Mouse (Mus musculus) limb, embryonic 15.5 days (tissue): ENCODE measurements around the gene Piezo1. TPM values are rescaled to one million over a fixed set of nuclear protein-coding genes. Genes with fewer than 3 reads are reported as not detected.
A peak's percentile ranks its signal among the peaks of the same experiment; 100 is the strongest.

Experiments
- ATAC-seq: fragments of 200-750 bp; cut with Nextera tagmentation; 2 replicates; pipeline ENCODE4 v1.8.0; 2017; ENCODE audit warnings: low read depth, moderate TSS enrichment; ENCODE audit not compliant: insufficient number of reproducible peaks, low FRiP score, low TSS enrichment
- H3K27ac ChIP-seq: fragments of 300-500 bp; sonication (generic); 2 replicates; pipeline ENCODE4 v1.5.1; 2015; ENCODE audit warnings: moderate library complexity, mild to moderate bottlenecking, inconsistent platforms
- H3K27me3 ChIP-seq: fragments of 300-500 bp; sonication (generic); 2 replicates; pipeline ENCODE4 v1.6.1; 2015; ENCODE audit warnings: inconsistent platforms
- H3K36me3 ChIP-seq: fragments of 300-500 bp; sonication (generic); 2 replicates; pipeline ENCODE4 v1.6.1; 2015; ENCODE audit warnings: inconsistent platforms
- H3K4me1 ChIP-seq: fragments of 300-500 bp; sonication (generic); 2 replicates; pipeline ENCODE4 v1.6.1; 2015; ENCODE audit warnings: inconsistent platforms
- H3K4me2 ChIP-seq: fragments of 300-500 bp; sonication (generic); 2 replicates; pipeline ENCODE4 v1.6.1; 2015; ENCODE audit warnings: mild to moderate bottlenecking, inconsistent platforms
- H3K4me3 ChIP-seq: fragments of 300-500 bp; sonication (generic); 2 replicates; pipeline ENCODE4 v1.5.1; 2015; ENCODE audit warnings: mild to moderate bottlenecking, inconsistent platforms
- H3K9ac ChIP-seq: fragments of 300-500 bp; sonication (generic); 2 replicates; pipeline ENCODE4 v1.6.1; 2015; ENCODE audit warnings: inconsistent platforms
- H3K9me3 ChIP-seq: fragments of 300-500 bp; sonication (generic); 2 replicates; pipeline ENCODE4 v1.6.1; 2016; ENCODE audit warnings: inconsistent platforms
- WGBS: fragments of 180-500 bp; shearing (Covaris S2); methylation state at CpG from one replicate; pipeline ENCODE4 v1.1.7; 2015; 5-methylcytosine and 5-hydroxymethylcytosine counted together
- polyA plus RNA-seq: library from polyadenylated mRNA; unstranded; fragments of >200 nt; fragmentation: Nextera tagmentation; extraction: Ambion mirVana; gene quantifications from 2 replicates; pipeline ENCODE4 v1.2.1, GENCODE M21; 2015

Gene Piezo1
- polyA plus RNA-seq, 1 experiment from 2014 or later = 17.5 TPM

DNA sequence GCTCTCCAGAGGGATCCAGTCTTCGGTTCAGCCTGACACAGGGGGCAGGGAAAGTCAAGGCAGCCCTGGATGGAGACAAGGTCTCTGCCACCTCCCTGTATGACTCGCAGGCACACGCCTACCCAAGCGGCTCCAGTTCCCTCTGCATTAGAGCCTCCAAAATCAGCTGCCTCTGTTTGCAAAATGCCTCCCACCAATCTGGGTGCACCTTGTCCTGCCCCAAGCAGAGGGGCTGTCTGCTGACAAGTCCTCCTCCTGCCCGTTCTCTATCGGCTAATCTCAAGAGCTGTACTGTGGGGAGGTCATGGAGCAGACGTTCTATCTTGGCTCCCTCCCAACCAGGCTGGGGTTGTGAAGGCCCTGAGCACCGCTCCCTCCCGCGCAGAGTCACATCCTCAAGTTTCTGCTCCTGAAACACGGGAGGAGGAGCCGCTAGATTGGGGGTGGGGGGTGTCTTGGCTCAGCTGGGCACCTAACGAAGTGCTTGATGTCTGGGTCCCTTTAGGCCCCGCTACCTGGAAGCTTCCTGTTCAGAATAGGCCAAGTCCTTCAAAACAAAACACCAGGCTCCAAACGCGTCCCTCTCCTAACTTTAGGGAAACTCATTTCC is 76.1 kb downstream of the Piezo1 start:
- Histone ChIP-seq H3K9ac (peak overlapping the region; percentile 96), H3K27ac (peak overlapping the region; percentile 33), H3K4me3 (peak overlapping the region; percentile 100), H3K36me3 (peaks cover 55% of the 10 kb centered on the region), H3K27me3 (no peaks in the 10 kb centered on the region), H3K4me2 (peak overlapping the region; percentile 83), H3K4me1 (peaks cover 25% of the 10 kb centered on the region), H3K9me3 (no peaks in the 10 kb centered on the region)
- no peak for ATAC-seq
- WGBS = 9% methylated on average over 16 of the region's 16 CpGs

DNA sequence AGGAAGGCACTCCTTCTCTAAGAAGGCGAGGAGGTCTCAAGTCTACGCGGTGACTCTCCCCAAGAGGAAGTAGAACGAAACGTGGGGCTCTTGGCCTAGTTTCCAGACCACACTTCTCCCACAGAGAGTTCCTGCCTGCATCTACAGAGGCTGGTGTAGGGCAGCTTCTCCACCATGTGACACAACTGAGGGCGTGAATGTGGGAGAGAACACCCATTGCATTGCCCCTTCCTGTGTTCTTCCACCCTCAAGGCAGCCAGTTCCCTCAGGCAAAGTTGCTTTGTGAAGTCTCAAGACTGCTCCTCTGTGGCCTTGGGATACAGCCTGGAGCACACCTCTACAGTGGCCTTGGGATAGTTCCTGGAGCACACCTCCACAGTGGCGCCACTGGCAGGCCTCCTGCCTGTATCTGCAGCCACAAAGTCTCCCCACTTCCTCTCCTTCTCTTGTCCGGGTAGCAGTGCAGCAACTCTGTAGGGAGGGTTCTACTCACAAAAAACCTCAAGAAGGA is 77.2 kb downstream of the Piezo1 start:
- H3K9ac ChIP-seq = no peak overlapping the region
- no peak overlapping the region for H3K4me2 ChIP-seq
- peaks cover 25% of the 10 kb centered on the region for H3K4me1 ChIP-seq
- no peaks in the 10 kb centered on the region for H3K9me3 ChIP-seq
- H3K27ac ChIP-seq = no peak overlapping the region
- H3K4me3 ChIP-seq = no peak overlapping the region
- peaks cover 55% of the 10 kb centered on the region for H3K36me3 ChIP-seq
- 84% methylated on average over 8 of the region's 8 CpGs for WGBS
- H3K27me3 ChIP-seq = no peaks in the 10 kb centered on the region
- ATAC-seq = no peak

DNA sequence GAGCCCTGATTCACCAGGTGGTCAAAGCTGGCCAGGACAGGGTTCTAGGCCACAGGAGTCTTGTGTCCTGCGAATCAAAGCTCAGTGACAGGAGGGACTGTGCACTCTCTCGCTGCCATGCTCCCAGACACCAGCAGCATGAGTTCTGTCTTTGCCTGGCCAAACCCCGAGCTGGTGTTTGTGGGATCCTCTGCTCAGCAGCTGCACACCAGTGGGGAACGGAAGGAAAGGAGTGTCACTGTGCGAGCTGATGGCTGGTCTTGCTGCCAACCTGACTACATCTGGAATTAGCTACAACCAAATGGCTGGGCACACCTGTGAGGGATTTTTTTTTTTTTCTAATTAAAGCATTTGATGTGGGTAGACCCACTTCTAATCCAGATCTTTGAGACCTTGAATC is 80.4 kb downstream of the Piezo1 start:
- Histone ChIP-seq H3K9me3 (no peaks in the 10 kb centered on the region), H3K9ac (no peak overlapping the region), H3K27me3 (no peaks in the 10 kb centered on the region), H3K4me1 (peaks cover 16% of the 10 kb centered on the region), H3K36me3 (peaks cover 74% of the 10 kb centered on the region), H3K4me3 (no peak overlapping the region), H3K27ac (no peak overlapping the region), H3K4me2 (no peak overlapping the region)
- no peak for ATAC-seq
- 77% methylated on average over 5 of the region's 5 CpGs for WGBS

DNA sequence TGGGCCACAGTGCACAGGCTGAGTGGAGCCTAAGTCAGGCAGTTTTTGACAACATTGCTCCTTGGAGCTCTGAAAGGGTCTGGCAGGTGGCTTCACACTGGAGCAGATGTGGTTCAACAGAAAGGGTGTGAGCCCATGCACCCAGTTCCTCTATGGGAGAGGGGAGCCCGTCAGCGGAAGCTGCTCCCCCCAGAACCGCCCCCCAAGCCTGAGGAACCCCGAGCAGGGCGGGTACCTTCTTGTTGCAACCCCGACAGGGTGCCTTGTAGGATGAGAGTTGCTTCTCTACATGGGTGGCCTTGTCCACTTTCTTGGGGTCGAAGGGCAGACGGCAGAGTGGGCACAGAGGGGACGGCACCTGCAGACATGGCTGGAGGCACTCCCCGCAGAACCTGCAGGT is 81.2 kb downstream of the Piezo1 start:
- 82% methylated on average over 10 of the region's 10 CpGs for WGBS

DNA sequence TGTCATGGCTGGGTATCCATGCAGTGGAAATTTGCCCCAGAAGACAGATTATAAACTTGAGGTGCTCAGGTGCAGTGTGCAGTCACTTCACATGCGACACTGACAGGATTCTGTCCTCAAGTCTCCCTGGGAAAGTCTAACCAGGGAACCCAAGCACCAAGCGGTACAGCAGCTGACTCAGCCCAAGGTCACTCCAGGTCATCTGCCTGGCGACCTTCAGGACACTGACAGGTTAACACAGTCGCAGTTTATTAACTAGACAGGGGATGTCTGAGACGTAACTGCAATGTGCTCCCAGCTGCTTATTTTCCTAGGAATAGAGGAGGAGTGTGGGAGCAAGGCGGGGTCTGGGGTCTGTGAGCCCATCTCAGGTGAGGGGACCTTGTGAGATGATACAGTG is 81.7 kb downstream of the Piezo1 start:
- peaks cover 81% of the 10 kb centered on the region for H3K36me3 ChIP-seq
- WGBS = 84% methylated on average over 6 of the region's 6 CpGs
- no peak overlapping the region for H3K9ac ChIP-seq
- no peaks in the 10 kb centered on the region for H3K9me3 ChIP-seq
- no peaks in the 10 kb centered on the region for H3K27me3 ChIP-seq
- H3K4me3 ChIP-seq = no peak overlapping the region
- H3K4me2 ChIP-seq = no peak overlapping the region
- no peak for ATAC-seq
- no peak overlapping the region for H3K27ac ChIP-seq
- H3K4me1 ChIP-seq = peaks cover 7% of the 10 kb centered on the region

More for the DNA sequence above, 81.2 kb downstream of the Piezo1 start:
- no peaks in the 10 kb centered on the region for H3K27me3 ChIP-seq
- peaks cover 81% of the 10 kb centered on the region for H3K36me3 ChIP-seq
- no peak overlapping the region for H3K9ac ChIP-seq
- no peak for ATAC-seq
- no peak overlapping the region for H3K4me3 ChIP-seq
- no peak overlapping the region for H3K27ac ChIP-seq
- H3K9me3 ChIP-seq = no peaks in the 10 kb centered on the region
- peaks cover 13% of the 10 kb centered on the region for H3K4me1 ChIP-seq
- no peak overlapping the region for H3K4me2 ChIP-seq

DNA sequence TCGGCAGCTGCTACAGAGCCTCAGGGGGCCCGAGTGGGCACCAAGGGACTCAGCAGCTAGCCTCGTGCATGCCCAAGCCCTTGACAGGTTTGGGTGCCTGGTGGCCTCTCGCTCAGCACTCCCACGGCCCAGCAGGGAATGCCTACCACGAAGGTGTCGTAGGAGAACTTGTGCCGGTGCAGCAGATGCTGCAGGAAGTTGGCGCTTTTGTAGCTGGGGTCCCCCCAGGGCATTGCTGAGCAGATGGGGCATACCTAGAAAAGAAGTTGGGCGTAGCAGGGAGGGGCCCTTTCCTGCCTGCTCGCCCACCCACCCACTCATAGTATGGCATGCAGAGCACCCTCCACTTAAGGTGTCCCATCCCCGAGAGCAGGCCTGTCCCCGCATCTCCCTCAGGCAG is 83.3 kb downstream of the Piezo1 start:
- Histone ChIP-seq H3K9me3 (no peaks in the 10 kb centered on the region), H3K27me3 (peaks cover 9% of the 10 kb centered on the region), H3K4me2 (no peak overlapping the region), H3K9ac (no peak overlapping the region), H3K36me3 (peaks cover 74% of the 10 kb centered on the region), H3K27ac (no peak overlapping the region), H3K4me1 (no peaks in the 10 kb centered on the region; the same call in 1 of the 2 replicates), H3K4me3 (no peak overlapping the region)
- no peak for ATAC-seq
- 89% methylated on average over 13 of the region's 13 CpGs for WGBS

DNA sequence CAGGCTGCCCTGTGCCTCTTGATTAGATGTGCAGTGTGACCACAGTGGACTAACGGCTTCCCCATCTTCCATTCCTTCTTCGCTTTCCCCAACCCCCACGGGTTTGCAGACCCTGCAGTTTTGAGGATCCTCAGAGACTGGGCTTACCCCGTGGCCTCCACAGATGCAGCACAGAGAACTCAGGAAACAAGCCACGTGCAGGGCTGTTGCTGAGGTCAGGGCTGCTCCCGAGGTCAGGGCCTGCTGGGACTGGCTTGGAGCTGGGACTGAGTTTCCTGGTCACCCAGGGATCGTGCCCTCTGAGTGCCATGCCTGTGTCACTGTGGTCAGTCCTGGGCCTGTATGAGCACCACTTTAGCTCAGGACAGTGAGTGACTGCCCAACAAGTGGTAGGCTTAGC is 86.1 kb downstream of the Piezo1 start:
- Histone ChIP-seq H3K4me1 (peaks cover 20% of the 10 kb centered on the region), H3K4me3 (no peak overlapping the region), H3K9me3 (no peaks in the 10 kb centered on the region), H3K9ac (no peak overlapping the region), H3K27me3 (peaks cover 37% of the 10 kb centered on the region), H3K27ac (no peak overlapping the region), H3K4me2 (no peak overlapping the region), H3K36me3 (peaks cover 50% of the 10 kb centered on the region)
- 61% methylated on average over 7 of the region's 7 CpGs for WGBS
- no peak for ATAC-seq

DNA sequence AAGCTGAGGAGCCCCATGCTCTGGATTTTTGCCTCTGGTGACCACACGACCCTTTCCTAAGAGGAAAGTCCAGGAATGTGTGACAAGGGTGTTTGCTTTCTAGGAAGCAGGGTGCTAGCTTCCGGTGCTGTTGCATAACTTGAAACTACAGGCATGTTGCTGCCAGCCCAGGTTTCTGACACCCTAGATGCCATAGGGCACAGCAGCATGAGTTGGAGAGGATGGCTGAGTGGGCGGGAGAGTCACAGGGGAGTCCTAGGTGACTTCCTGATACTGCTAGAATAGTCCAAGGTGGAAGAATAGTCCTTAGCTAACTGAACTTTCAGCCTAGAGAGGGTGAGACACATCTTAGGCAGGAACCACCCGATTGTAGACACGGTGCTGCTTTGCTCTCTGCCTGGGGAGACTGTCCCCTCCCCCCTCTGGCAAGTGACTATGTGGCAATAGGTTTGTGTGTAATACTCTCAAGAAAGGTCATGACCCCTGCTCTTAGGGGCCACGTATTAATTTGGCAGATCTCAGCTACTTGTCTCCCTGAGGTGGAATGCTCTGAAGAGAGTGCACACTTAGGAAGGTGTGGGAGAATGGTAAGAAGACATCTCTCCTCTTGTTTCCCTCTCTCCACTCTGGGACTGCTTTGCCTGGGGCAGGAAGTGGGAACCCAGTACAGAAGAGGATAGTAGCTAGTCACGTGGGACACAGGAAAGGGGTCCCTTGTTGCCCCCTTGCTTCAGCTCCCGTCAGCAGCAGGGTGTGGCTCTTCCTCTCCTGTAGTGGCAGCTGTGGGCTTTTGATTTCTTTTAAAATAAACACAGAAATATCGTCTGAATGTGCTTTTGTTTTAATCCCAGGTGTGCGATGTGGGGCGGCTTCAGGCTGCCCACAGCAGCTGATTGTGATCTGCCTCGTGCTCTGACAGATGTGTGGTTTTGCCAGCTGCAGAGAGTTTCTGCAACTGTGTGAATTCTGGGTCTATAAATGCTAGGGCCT is 87.2 kb downstream of the Piezo1 start:
- H3K36me3 ChIP-seq = peaks cover 39% of the 10 kb centered on the region
- no peaks in the 10 kb centered on the region for H3K9me3 ChIP-seq
- H3K4me3 ChIP-seq = no peak overlapping the region
- H3K4me2 ChIP-seq = no peak overlapping the region
- H3K9ac ChIP-seq = no peak overlapping the region
- H3K27me3 ChIP-seq = peaks cover 45% of the 10 kb centered on the region
- peaks cover 23% of the 10 kb centered on the region for H3K4me1 ChIP-seq
- 46% methylated on average over 12 of the region's 12 CpGs for WGBS
- ATAC-seq = no peak
- H3K27ac ChIP-seq = no peak overlapping the region

DNA sequence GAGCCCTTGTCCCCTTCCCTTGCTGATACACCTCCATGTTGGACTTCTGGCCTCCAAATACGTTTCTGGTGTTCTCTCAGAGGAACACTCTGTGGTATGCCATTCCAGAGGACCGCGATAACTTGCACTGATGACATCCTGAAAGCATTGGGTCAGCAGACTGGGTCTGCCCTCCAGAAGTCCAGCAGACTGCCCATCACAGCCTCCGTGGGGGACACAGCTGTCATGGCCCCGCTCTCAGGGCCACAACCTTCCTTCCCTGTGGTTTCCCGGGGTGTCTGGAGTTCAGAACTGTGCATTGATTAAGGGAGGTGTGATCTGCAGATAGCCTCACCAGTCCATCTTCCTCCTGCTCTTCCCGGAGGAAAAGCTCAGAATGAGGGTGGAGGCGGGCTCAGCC is 88.6 kb downstream of the Piezo1 start:
- no peak overlapping the region for H3K4me2 ChIP-seq
- no peak overlapping the region for H3K9ac ChIP-seq
- H3K27me3 ChIP-seq = peaks cover 59% of the 10 kb centered on the region
- H3K4me1 ChIP-seq = peaks cover 23% of the 10 kb centered on the region
- H3K4me3 ChIP-seq = no peak overlapping the region
- peaks cover 25% of the 10 kb centered on the region for H3K36me3 ChIP-seq
- H3K9me3 ChIP-seq = no peaks in the 10 kb centered on the region
- 69% methylated on average over 8 of the region's 8 CpGs for WGBS
- no peak for ATAC-seq
- no peak overlapping the region for H3K27ac ChIP-seq

DNA sequence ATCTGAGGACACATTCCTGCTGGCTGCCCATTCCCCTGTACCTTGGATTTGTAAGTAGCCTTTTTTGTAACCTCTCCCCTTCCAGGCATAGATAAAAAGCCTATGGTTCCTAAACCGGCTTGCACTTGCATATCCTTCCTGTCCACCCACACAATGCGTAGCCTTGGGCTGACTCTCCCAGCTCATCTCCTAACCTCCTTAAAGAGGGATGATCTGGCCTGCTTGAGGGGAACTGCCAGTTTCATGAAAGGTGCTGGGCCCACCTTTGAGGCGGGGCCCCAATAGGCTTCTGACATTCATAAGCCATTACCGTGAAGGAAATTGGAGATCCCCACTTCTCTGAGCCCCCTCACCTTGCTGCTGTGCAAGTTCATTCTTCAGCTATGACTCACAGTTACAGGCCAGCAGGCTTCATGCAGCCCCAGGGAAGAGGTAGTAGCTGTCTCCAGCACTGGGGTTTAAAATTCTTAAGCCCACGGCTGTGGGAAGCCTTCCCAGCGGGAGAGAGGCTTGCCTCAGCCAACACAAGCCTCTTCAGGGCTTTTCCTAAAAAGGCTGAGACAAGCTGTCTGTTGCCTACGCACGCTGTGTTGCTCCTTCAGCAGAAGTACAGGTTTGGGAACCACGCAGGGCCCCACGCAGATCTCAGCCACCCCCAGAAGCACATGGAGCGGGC is 89.5 kb downstream of the Piezo1 start:
- H3K27me3 ChIP-seq = peaks cover 61% of the 10 kb centered on the region
- H3K4me2 ChIP-seq = no peak overlapping the region
- H3K9ac ChIP-seq = no peak overlapping the region
- 49% methylated on average over 11 of the region's 11 CpGs for WGBS
- no peak for ATAC-seq
- peaks cover 23% of the 10 kb centered on the region for H3K4me1 ChIP-seq
- no peaks in the 10 kb centered on the region for H3K9me3 ChIP-seq
- H3K36me3 ChIP-seq = peaks cover 16% of the 10 kb centered on the region
- H3K27ac ChIP-seq = no peak overlapping the region
- H3K4me3 ChIP-seq = no peak overlapping the region

DNA sequence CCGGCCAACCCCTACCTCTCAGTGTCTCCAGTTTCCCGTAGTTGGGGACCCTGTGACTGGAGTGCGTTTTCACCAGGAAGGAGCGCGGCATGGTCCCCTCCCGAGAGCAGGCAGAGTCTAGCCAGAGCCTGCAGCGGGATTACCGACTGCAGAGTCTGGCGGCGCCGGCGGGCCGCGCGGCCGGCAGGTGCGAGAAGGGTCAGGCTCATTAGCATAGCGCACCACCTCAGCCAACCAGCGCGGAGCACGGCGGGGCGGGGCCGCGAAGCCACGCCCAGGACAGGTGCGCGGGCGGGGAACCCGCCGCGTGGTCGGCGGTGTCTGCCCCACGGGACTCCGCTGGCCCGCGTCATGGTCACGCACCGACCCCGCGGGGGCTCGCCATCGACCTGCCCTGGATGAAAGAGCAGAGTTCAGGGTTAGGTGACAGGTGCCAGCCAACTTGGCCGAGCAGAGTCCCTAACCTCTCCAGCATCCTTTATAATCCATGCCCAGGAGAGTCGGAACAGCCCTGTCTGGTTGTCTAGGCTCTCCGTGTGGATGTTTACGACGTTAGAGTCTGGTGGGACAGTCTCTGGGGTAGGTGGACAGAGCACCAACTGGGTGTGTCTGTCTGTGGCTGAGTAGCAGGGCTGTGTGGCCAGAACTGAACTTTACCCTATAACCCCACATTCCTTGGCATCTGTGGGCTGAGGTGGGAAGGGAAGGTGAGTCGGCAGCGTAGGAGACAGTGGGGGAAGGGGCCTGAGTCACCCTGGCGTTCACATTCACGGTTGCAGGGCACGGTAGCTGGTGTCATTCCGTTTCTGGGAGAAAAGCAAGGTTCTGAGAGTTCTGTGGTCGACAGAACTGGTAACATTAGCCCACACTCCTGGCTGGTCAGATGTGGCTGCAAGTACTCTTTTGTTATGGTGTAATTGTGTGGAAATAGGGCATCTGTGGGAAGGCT is 90.3 kb downstream of the Piezo1 start, which contains the start of gene Snai3:
TSS of gene Snai3 (minus strand) at position 210 of the 949 bp plus-strand sequence.
- peaks cover 23% of the 10 kb centered on the region for H3K4me1 ChIP-seq
- peak within 1 kb of the TSS; percentile 52 for H3K4me2 ChIP-seq
- ATAC-seq = no peak
- H3K36me3 ChIP-seq = peaks cover 8% of the 10 kb centered on the region
- peaks cover 67% of the 10 kb centered on the region for H3K27me3 ChIP-seq
- no peak within 1 kb of the TSS for H3K27ac ChIP-seq
- WGBS = 2% methylated on average over 50 of the region's 56 CpGs
- H3K9me3 ChIP-seq = no peaks in the 10 kb centered on the region
- H3K4me3 ChIP-seq = peak within 1 kb of the TSS; percentile 33
- no peak within 1 kb of the TSS for H3K9ac ChIP-seq
